Mouse (Mus musculus) megakaryocyte progenitor cell, adult 5-6 weeks (primary cell): ENCODE data around the gene Csrp1. TPM values are rescaled to one million over a fixed set of nuclear protein-coding genes. Genes with fewer than 3 reads are reported as not detected.

Source experiments
- ATAC-seq: replicated peaks from 2 replicates; pipeline ENCODE4 v1.8.0; 2016; ENCODE audit warnings: mild to moderate bottlenecking, moderate TSS enrichment, inconsistent platforms; ENCODE audit not compliant: poor library complexity
- total RNA-seq, 2 experiments: library from RNA; stranded (forward) in 1 of 2; stranded (reverse) in 1 of 2; fragments of 157-497, 149-512 nt in 1 of 2; fragments of 200-1000 nt in 1 of 2; gene quantifications; 2 replicates each; pipeline versions ENCODE4 v1.2.3 to v1.2.4; 2015 to 2017

Csrp1 gene
- total RNA-seq, 2 experiments from 2014 or later: 103 to 113 TPM

- no peak for ATAC-seq
Measured at GRCm38 (mm10) chr1:135729821-135730220, 10.0 kb downstream of the Csrp1 start.

DNA sequence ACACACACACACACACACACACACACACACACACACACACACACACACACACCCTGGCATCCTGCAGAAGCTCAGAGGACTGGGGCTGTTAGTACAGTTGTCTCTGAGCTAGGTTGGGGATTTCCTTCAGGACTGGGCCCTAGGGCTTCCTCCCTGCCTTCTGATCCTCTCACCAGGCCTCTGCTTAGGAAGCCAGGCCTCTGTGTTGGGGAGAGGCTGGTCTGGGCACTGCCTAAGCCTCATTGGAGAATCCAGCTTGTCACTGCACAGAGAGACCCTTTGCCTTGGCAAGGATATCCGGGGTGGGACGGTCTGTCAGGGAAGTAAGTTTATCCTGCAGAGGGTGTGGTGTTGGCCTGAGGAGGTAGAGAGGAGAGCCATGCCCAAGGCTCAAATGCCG, 10.4 kb downstream of the Csrp1 start:
- 0 out of 2 replicates have a peak, but pooled peaks have one; percentile 12 for ATAC-seq

GRCm38 (mm10) chr1:135731393-135731792, 11.5 kb downstream of the Csrp1 start:
- ATAC-seq: no peak

- no peak for ATAC-seq
Measured at GRCm38 (mm10) chr1:135731897-135732684, 12.2 kb downstream of the Csrp1 start.

- no peak for ATAC-seq
Measured at GRCm38 (mm10) chr1:135734225-135734937, 14.5 kb downstream of the Csrp1 start.

GRCm38 (mm10) chr1:135735460-135735859, 15.6 kb downstream of the Csrp1 start:
- 0 out of 2 replicates have a peak, but pooled peaks have one; percentile 8 for ATAC-seq

- no peak for ATAC-seq
Measured at GRCm38 (mm10) chr1:135744987-135745386, 25.1 kb downstream of the Csrp1 start.

- ATAC-seq: no peak
Measured at GRCm38 (mm10) chr1:135746248-135746647, 26.4 kb downstream of the Csrp1 start.

GRCm38 (mm10) chr1:135752737-135753348, 33.0 kb downstream of the Csrp1 start:
- peak; percentile 100 for ATAC-seq

DNA sequence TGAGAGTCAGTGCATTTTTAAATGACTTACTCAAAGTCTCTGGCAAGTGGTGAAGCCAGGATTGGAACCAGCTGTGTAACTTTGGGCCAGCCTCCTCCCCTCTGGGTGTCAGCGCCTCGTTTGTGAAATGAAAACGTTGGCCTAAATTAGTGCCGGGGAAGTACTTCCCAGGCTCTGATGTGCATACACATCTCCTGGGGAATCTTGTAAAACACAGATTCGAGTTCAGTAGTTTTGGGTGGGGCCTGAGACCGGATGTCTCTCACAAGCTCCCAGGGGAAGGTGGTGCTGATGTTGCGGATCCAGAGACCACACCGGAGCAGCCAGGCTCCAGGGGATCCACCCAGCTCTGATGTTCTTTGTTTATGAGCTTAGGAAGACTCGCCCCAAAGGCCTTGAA, 35.4 kb downstream of the Csrp1 start:
- ATAC-seq: no peak

- no peak for ATAC-seq
Measured at GRCm38 (mm10) chr1:135755913-135756312, 36.1 kb downstream of the Csrp1 start.

GRCm38 (mm10) chr1:135757287-135757686, 37.4 kb downstream of the Csrp1 start:
- ATAC-seq: no peak

- ATAC-seq: no peak
Measured at GRCm38 (mm10) chr1:135759685-135760084, 39.8 kb downstream of the Csrp1 start.

DNA sequence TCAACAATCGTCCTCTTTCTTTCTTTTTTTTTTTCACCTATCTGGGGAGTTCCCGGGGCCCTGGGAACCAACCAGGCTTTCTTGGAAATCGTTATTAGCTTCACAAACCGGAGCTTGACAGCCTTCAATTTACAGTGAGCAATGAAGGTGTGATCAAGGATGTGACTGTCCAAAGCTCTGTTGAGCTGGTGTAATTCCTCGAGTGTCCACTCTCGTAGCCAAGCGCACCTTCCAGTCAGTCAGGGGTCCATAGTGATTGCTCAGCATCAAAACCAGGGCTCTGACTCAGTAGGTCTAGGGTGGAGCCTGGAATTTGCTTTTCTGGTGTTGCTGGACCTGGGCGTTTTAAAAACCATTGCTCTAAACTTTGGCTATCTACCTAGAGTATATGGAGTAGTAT, 40.4 kb downstream of the Csrp1 start:
- ATAC-seq: no peak

DNA sequence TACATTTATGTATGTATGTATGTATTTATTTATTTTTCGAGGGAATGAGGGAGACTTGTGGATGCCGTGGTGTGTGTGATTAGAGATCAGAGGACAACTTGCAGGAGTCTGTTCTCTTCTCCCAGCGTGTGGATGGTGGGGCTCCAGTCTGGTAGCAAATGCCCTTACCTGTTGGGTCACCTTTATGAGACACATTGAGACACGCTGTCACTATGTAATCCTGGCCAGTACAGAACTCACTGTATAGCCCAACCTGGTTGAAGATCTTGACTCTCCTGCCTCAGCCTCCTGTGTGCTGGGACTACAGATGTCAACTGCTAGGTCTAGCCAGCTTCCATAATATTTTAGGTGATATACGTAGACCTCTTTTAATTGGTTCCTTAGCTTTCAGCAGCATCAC, 41.9 kb downstream of the Csrp1 start:
- ATAC-seq: no peak

GRCm38 (mm10) chr1:135763503-135764205, 43.8 kb downstream of the Csrp1 start:
- no peak for ATAC-seq

GRCm38 (mm10) chr1:135764206-135764528, 44.3 kb downstream of the Csrp1 start:
- no peak for ATAC-seq

DNA sequence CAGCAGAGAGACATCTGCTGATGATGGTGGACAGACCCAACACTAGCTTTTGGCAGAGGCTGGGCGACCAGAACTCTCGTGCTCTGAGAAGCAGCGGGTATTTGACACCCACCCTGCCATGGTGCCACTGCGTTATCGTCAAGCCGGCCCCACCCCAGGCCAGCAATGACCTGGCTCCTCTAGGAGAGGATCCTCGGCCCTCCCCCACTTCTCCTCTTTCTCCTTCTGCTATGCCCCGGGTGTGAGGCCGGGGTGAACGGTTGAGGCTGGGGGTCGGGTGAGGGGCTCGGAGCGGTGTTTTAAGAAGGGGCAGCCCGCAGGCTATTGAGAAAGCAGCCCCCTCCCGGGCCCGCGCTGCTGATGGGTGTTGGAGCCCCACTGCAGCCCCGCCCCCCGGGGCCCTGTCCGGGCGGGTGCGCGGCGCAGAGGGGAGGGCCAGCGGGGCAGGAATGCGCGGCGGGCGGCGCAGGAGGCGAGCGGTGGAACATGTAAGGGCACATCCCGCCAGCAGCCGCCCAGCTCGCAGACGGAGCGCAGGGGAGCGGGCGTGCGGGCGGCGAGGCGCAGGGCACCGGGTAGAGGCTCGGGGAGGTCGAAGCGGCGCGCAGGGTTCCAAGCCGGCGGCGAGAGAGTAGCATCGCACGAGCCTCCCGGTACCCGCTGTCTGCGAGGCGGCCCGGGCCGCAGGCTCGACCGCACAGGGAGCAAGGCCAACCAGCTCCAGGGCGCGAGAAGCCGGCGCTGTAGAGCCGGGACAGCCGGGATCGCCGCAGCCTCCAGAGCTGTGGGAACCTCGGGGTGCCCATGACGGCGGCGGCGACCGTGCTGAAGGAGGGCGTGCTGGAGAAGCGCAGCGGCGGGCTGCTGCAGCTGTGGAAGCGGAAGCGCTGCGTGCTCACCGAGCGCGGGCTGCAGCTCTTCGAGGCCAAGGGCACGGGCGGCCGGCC, 46.1 kb downstream of the Csrp1 start, which contains the start of gene Phlda3:
Gene Phlda3 (plus strand): TSS at position 475 of the 947 bp plus-strand sequence.
- ATAC-seq: peak; percentile 70

GRCm38 (mm10) chr1:135766592-135767306, 46.9 kb downstream of the Csrp1 start:
- ATAC-seq: no peak
